Mouse (Mus musculus) bone marrow macrophage, adult 2 months (primary cell): ENCODE data around the gene Sema4d.

ENCODE experiments used
- CTCF ChIP-seq: IDR thresholded peaks from 2 replicates; pipeline ENCODE4 v1.5.1; 2012; ENCODE audit warnings: low read depth, mild to moderate bottlenecking, low read length, moderate library complexity
- POLR2A ChIP-seq: IDR thresholded peaks from 2 replicates; pipeline ENCODE4 v1.6.1; 2012; ENCODE audit warnings: mild to moderate bottlenecking, low read depth, low read length, borderline replicate concordance

DNA sequence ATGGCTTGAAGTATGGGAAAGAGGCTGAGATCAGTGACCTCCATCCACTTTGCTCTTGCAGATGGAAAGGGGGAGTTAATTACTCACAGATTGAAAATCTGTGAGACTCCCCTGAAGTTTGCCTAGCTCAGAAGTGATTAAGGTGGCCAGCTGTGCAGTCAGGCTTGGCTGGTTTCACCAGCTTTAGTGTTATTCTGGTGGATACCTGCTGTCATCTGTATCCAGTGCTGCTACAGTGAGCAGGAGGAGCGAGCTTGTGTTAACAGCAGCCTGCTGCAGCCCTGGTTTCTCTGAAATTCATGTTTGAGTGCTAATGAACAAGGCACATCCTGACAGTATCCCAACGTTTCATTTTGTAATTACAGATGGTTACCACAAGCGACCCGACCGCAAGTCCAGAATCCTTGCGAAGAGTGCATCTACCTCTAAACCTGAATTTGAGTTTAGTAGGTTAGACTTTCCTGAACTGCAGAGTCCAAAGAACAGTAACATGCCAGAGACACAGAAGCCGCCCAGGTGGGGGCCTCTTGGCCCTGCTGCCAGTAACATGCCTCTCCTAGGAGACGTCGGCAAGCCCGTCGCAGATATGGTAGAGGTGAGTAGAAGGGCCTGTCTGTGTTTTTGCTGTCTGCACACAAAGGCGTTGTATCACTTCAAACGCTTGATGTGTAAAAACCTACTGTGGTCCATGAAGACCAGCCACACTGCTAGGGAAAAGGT lies 136.9 kb downstream of the Sema4d start:
- TF ChIP-seq CTCF (no peak), POLR2A (no peak)
